Mouse (Mus musculus) adrenal gland, adult 2 months (tissue): ENCODE data around the gene Siae. TPM values are rescaled to one million over a fixed set of nuclear protein-coding genes. Genes with fewer than 3 reads are reported as not detected.

ENCODE experiments used
- DNase-seq: peaks from one replicate; pipeline ENCODE4 v3.0.0; 2021
- polyA plus RNA-seq: library from polyadenylated mRNA; depleted of rRNA; stranded (reverse); fragments of >200 nt; gene quantifications from 2 replicates; pipeline ENCODE4 v1.2.3, GENCODE M21; 2012
- total RNA-seq, 2 experiments: library from RNA; stranded (reverse); gene quantifications; 2 replicates each; pipeline ENCODE4 v1.2.3; 2021

Gene Siae
- total and polyA plus RNA-seq, 3 experiments = 4.5 to 17.7 (median 16.5) TPM

GRCm38 (mm10) chr9:37625129-37625528, 69.6 kb downstream of the Siae start:
- DNase-seq = no peak

DNA sequence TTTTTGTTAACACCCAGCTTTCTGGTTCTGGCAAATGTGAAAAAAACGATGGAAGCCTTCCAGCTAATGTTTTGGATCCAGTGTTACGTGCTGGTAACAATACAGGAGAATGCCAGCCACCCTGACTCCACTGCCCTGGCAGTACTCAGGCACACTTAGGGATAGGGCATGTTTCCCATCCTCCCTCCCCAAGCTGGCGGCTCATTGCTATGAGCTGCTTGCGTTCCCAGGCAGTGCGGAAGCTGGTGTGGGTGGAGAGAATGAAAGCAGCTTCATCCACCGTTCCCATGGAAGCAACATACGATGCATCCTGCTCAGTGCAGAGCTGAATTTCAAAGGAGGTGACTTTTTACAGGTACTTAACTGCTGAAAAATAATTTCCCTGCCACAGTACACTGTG, 70.1 kb downstream of the Siae start:
- peak; percentile 10 for DNase-seq

GRCm38 (mm10) chr9:37626103-37626567, 70.6 kb downstream of the Siae start:
- DNase-seq = no peak

- DNase-seq = no peak
Observed at GRCm38 (mm10) chr9:37627263-37627662, 71.8 kb downstream of the Siae start.

GRCm38 (mm10) chr9:37628581-37628980, 73.1 kb downstream of the Siae start:
- DNase-seq = no peak

GRCm38 (mm10) chr9:37629941-37630340, 74.4 kb downstream of the Siae start:
- DNase-seq = no peak

GRCm38 (mm10) chr9:37632305-37632704, 76.8 kb downstream of the Siae start:
- DNase-seq = no peak

GRCm38 (mm10) chr9:37634269-37634668, 78.8 kb downstream of the Siae start:
- no peak for DNase-seq

- peak; percentile 54 for DNase-seq
Observed at GRCm38 (mm10) chr9:37636335-37636734, 80.8 kb downstream of the Siae start.

DNA sequence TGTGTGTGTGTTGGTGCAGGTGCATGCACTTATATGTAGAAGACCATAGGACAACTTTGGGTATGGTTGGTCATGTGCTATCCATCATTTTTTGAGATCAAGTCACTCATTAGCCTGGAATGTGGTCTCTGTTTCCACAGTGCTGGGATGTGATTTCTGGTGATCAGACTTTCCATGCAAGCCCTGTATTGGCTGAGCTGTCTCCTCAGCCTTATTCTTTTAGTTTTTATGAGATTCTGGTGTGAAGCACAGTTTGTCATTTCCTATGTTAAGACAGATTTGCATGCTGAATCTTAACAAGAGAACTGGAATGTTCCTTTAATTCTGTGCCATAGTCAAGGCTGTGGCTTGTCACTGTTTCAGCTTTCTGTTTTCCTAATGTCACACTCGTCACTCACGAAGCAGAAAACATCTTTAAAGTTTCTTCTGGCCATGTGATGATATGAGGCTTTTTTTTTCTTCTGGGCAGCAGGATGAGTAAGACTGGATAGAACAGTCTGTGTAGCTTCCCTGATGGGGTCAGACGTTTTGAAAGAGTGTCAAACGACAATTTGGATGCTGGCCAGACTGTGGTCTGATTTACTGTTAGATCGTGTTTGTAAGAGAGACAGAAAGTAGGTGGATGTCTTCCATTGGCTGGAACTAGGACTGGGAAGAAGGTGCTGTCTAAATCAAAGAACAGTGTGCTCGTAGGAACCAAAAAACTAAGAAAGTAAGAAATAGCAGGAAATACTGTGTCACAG, 81.5 kb downstream of the Siae start:
- DNase-seq = peak; percentile 51

DNA sequence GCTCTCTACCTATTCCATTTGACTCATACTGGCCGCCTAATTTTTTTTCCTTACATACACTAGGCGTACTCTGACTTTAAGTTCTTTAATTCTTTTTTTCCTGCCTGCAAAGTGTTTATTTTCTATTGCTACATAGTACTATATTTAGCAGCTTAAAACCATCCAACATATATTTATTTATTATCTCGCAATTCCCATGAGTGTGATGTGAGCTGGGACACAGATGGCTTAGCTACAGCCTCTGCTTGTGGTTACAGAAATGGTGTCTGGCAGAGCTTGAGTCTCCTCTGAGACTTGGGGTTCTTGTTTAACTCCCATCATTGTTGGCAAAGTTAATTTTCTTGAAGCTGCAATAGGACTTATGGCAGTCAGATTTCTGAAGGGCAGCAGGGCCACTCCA, 83.2 kb downstream of the Siae start:
- DNase-seq = no peak

- DNase-seq = peak; percentile 18
Observed at GRCm38 (mm10) chr9:37646246-37646645, 90.7 kb downstream of the Siae start.

- DNase-seq = no peak
Observed at GRCm38 (mm10) chr9:37650639-37651038, 95.1 kb downstream of the Siae start.

DNA sequence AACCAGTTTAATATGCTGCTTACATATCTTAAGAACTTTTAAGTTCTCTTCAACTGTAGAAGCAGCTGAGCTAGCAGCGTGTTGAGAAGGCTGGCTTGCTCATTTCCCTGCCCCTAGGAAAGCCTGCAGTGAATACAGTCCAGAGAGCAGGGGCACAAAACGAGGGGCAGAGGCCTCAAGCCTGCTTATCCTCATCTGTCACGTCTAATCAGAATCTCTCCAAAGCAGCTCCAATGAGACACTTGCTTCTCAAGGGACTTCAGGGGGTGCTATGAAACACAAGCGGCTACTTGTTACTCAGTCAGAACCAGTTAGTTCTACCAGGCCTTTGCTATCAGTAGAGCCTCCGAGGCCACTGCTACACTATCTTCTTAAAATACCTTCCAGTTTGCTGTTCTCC, 98.3 kb downstream of the Siae start:
- DNase-seq = no peak

- no peak for DNase-seq
Observed at GRCm38 (mm10) chr9:37655961-37656360, 100.5 kb downstream of the Siae start.

DNA sequence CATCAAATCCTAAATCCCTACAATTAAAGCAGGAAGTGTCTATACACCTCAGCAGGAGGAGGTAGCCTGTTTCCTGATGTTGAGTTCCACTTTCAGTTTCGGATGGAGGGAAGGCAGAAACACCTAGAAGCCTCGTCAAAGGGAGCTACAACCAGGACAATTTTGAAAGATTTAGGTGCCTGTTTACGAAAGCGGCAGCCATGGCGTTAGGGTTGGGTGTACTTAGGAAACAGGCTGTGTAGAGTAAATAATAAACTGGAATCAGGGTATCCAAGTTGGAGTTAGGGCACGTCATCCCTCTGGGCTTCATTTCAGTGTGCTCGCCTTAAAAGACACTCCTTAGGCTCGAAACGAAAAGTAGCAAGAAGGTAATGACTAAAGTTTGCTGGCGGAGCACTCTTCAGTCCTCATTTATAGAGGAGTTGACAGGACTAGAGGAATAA, 101.0 kb downstream of the Siae start:
- DNase-seq = no peak

GRCm38 (mm10) chr9:37656931-37657481, 101.5 kb downstream of the Siae start, which contains the start of gene Tbrg1:
Gene Tbrg1 (minus strand): TSS chr9:37657312.
- DNase-seq = peak; percentile 91

GRCm38 (mm10) chr9:37659413-37659812, 103.9 kb downstream of the Siae start:
- no peak for DNase-seq

- no peak for DNase-seq
Observed at GRCm38 (mm10) chr9:37663210-37663609, 107.7 kb downstream of the Siae start.

- DNase-seq = no peak
Observed at GRCm38 (mm10) chr9:37664604-37665003, 109.1 kb downstream of the Siae start.

GRCm38 (mm10) chr9:37666045-37666444, 110.5 kb downstream of the Siae start:
- DNase-seq = no peak

GRCm38 (mm10) chr9:37669115-37669514, 113.6 kb downstream of the Siae start, which contains the start of gene Panx3:
Gene Panx3 (minus strand): TSS chr9:37669235.
- peak; percentile 35 for DNase-seq

GRCm38 (mm10) chr9:37669678-37670077, 114.2 kb downstream of the Siae start:
- DNase-seq = no peak

DNA sequence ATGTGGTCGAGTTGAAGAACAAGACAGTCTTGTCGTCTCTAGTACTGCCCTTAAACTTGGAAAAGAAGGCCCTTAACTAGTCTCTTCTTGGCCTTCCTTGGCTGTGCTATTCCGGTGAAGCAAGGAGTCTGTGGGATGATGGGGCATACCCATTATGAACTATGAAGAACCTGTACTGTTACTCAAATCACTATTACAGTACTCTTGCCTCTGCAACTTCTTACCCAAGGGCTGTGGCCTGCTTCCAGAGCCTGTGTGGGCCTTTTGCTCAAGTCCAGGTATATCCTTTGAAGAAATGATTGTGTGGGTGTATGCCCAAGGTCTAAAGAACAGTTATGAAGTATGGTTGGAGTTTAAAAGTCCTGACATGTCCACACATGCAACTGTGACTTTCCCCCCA, 114.8 kb downstream of the Siae start:
- no peak for DNase-seq
